Mouse (Mus musculus) thymus, postnatal 0 days (tissue): ENCODE measurements around the gene Rem2. TPM values are rescaled to one million over a fixed set of nuclear protein-coding genes. Genes with fewer than 3 reads are reported as not detected.

ENCODE experiments used
- DNase-seq: peaks from one replicate; pipeline ENCODE4 v3.0.0-alpha.2; 2015; ENCODE audit warnings: low spot score
- polyA plus RNA-seq: library from polyadenylated mRNA; unstranded; fragments of >200 nt; fragmentation: Nextera tagmentation; extraction: Ambion mirVana; gene quantifications from 2 replicates; pipeline ENCODE4 v1.2.1, GENCODE M21; 2015

The Rem2 gene
- polyA plus RNA-seq, 1 experiment from 2014 or later, result 2.1 TPM

DNA sequence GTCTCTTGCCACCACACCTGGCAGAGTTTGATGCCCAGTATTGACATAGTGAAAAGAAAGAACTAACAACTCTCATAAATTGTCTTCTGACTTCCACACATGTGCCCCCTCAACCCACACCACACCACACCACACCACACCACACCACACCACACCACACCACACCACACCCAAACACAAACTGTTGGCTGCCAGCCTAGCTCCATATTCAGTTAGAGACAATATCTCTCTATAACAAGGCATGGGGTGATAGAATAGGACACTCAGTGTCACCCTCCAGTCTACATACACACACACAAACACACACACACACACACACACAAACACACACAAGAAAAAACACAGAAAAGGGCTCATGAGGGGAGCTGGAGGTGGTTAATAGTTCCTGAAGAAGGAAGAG is 12.4 kb downstream of the Rem2 start:
- no peak for DNase-seq

- DNase-seq, result peak; percentile 50
Measured at GRCm38 (mm10) chr14:54492345-54493131, 16.6 kb downstream of the Rem2 start.

GRCm38 (mm10) chr14:54493236-54493635 is 17.3 kb downstream of the Rem2 start:
- no peak for DNase-seq

GRCm38 (mm10) chr14:54494234-54494633 is 18.3 kb downstream of the Rem2 start:
- DNase-seq, result peak; percentile 78

GRCm38 (mm10) chr14:54496706-54497105 is 20.8 kb downstream of the Rem2 start:
- no peak for DNase-seq

- peak; percentile 83 for DNase-seq
Measured at GRCm38 (mm10) chr14:54499330-54499729, 23.4 kb downstream of the Rem2 start.

DNA sequence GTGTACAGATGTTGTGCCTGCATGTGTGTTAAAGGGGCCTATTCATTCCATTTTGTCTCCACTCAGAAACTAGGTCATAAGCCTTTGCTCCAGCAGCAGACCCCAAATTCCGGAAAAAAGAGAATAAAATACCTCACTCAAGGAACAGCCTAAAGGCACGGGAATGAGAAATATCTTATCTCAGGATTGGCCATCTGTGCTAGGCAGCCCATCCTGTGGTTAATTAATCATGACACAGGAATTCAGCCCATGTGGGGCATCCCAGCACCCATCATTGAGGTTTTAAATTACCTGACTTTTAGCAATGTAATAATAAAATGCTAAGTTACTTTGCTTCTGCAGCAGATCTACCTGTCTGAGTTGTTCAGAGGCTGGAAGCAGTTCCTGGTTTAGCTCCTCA is 25.5 kb downstream of the Rem2 start:
- DNase-seq, result no peak

DNA sequence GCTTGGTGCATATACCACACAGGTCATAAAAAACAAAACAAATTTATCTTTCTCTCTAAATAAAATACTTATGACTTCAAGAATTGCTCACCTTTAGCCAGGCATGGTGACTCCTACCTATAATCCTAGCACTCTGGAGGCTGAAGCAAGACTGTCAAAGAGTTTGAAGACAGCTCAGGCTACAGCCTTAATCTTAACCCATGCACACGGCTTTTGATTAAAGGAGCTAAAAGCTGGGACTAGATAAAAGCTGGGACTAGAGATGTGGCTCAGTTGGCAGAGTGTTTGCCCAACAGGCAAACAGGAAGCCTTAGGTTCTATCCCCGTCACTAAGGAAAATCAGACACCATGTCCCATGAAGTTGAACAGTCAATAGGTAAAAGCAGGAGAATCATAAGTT is 27.2 kb downstream of the Rem2 start:
- no peak for DNase-seq

GRCm38 (mm10) chr14:54509774-54510173 is 33.9 kb downstream of the Rem2 start:
- no peak for DNase-seq

DNA sequence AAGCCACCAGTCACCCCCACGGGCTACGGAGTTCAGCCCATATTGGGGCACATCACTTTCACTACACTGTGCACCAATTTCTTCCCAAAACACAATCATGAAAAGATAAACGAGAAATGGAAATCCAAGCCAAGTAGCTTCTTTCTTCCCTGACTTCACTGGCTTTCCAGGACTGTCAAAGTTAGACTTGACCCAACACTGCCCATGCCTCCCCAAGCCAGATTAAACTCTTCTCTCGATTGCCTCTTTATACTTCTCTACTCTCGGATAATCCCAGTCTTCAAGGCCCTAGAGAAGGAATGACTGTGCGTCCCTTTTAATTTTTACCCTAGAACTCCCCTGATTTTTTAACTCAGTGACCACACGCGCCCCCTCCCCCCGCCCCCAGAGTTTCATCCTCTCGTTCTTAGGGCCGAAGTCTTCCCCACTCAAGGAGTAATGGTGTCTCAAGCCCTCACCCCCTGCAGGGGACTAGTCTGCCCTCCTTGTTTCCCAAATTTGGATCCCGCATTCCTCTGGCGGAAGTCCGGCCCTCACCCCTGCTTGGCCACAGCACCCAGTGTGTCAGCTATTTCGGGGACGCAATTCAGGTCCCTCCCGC is 40.9 kb downstream of the Rem2 start:
- no peak for DNase-seq

GRCm38 (mm10) chr14:54523600-54523999 is 47.7 kb downstream of the Rem2 start:
- peak; percentile 36 for DNase-seq

- peak; percentile 12 for DNase-seq
Measured at GRCm38 (mm10) chr14:54527227-54528006, 51.5 kb downstream of the Rem2 start.

DNA sequence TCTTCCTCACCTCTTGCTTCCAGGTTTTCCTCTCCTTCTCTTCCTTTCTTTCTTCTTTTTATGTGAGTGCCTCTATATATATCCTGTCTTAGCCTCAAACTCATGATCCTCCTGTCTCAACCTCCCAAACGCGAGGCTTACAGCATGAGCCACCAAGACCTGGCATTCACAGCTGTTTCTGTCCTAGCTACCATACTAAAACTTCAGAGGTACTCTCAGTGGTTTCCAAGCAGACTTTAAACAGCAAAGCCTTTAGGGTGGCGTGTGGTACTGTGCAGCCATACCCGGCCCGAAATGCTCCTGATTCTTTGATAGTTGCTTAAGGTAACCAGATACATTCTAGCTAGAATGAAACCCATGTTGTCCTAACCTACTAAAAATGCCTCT is 52.1 kb downstream of the Rem2 start:
- peak; percentile 45 for DNase-seq

DNA sequence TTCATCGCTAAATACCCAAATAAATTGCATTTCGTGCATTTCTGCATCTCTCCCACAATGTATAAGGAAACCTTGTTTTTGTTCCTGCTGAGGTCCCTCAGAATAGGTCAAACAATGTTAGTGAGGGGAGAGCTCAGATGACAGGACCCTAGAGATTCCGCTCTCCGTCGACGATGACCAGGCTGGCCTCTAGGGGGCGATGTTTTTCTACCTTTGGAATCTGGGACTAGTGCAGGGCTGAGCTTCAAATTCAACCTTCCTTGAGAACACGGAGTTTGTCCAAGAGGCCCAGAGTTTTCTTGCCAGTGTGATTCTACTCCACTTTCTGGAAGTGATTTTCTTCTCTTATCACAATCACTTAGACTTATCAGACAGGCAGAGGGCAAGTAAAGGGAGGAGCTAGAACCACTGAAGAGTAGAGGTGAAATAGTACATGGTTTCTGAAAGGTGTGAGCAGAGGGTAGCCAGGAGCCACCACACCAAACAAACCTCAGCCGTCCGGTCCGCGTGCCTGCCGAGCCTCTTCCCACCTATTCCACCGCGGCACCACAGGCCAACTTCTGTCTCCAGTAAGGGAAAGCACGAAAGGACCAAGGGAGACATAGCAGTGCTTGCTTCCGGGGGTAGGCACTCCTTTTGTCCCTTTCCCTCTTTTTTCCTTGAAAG is 52.7 kb downstream of the Rem2 start:
- peak; percentile 84 for DNase-seq

Other genes with a start within 250 kb of the Rem2 start
- 400 and 426 TPM in 2 replicates for gene Dad1, start 222.0 kb upstream of the Rem2 start, polyA plus RNA-seq
- gene Abhd4, start 221.9 kb upstream of the Rem2 start, polyA plus RNA-seq, result 19.2 and 19.7 TPM in 2 replicates
- gene Olfr49, start 191.2 kb upstream of the Rem2 start, polyA plus RNA-seq, result not detected in 2 replicates
- gene Oxa1l, start 115.3 kb upstream of the Rem2 start, polyA plus RNA-seq, result 50.9 and 53.4 TPM in 2 replicates
- gene Slc7a7, start 58.3 kb upstream of the Rem2 start, polyA plus RNA-seq, result 6.5 and 8.1 TPM in 2 replicates
- gene Mrpl52, start 49.2 kb upstream of the Rem2 start, polyA plus RNA-seq, result 297 and 318 TPM in 2 replicates
- 35.6 and 36.1 TPM in 2 replicates for gene Mmp14, start 44.5 kb upstream of the Rem2 start, polyA plus RNA-seq
- 88.3 and 93.7 TPM in 2 replicates for gene Lrp10, start 12.0 kb upstream of the Rem2 start, polyA plus RNA-seq
- 62.9 and 64.6 TPM in 2 replicates for gene Prmt5, start 41.4 kb downstream of the Rem2 start, polyA plus RNA-seq
- gene Haus4, start 78.5 kb downstream of the Rem2 start, polyA plus RNA-seq, result 111 and 113 TPM in 2 replicates
- gene Ajuba, start 101.5 kb downstream of the Rem2 start, polyA plus RNA-seq, result 11.9 and 14.9 TPM in 2 replicates
- 4.7 and 5.0 TPM in 2 replicates for gene 4931414P19Rik, start 129.9 kb downstream of the Rem2 start, polyA plus RNA-seq
- gene Psmb5, start 141.9 kb downstream of the Rem2 start, polyA plus RNA-seq, result 387 and 424 TPM in 2 replicates
- 82.4 and 117 TPM in 2 replicates for gene Psmb11, start 145.3 kb downstream of the Rem2 start, polyA plus RNA-seq
- not detected in 2 replicates for gene Gm17606, start 164.9 kb downstream of the Rem2 start, polyA plus RNA-seq
- gene Cdh24, start 165.3 kb downstream of the Rem2 start, polyA plus RNA-seq, result 5.2 and 5.4 TPM in 2 replicates
- gene 1700123O20Rik, start 210.1 kb downstream of the Rem2 start, polyA plus RNA-seq, result 101 TPM in 2 replicates
- 137 and 173 TPM in 2 replicates for gene Acin1, start 210.8 kb downstream of the Rem2 start, polyA plus RNA-seq
- gene Gm29776, start 222.7 kb downstream of the Rem2 start, polyA plus RNA-seq, result 0.09 and 0.18 TPM in 2 replicates
- not detected in 2 replicates for gene Cebpe, start 236.1 kb downstream of the Rem2 start, polyA plus RNA-seq